Mouse (Mus musculus) heart, embryonic 12.5 days (tissue): Measurements from ENCODE around the gene Samd4b. TPM values are rescaled to one million over a fixed set of nuclear protein-coding genes. Genes with fewer than 3 reads are reported as not detected.
"Not testable (repeated sequence)": the region's sequence is repeated elsewhere in the genome, so short reads cannot be mapped to it uniquely, and the experiment has no call there.

ENCODE experiments used
- ATAC-seq: fragments of 200-750 bp; cut with Nextera tagmentation; 2 replicates; pipeline ENCODE4 v1.8.0; 2017; ENCODE audit warnings: moderate TSS enrichment, moderate library complexity; ENCODE audit not compliant: insufficient number of reproducible peaks, low FRiP score
- H3K27ac ChIP-seq: fragments of 300-500 bp; sonication (generic); 2 replicates; pipeline ENCODE4 v1.5.1; 2016; ENCODE audit warnings: mild to moderate bottlenecking, moderate library complexity; ENCODE audit not compliant: poor library complexity, severe bottlenecking
- H3K27me3 ChIP-seq: fragments of 300-500 bp; sonication (generic); replicated peaks from 2 replicates; pipeline ENCODE4 v1.6.1; 2016; ENCODE audit warnings: mild to moderate bottlenecking, moderate library complexity
- H3K36me3 ChIP-seq: fragments of 300-500 bp; sonication (generic); 2 replicates; pipeline ENCODE4 v1.6.1; 2016; ENCODE audit warnings: mild to moderate bottlenecking, moderate library complexity
- H3K4me1 ChIP-seq: fragments of 300-500 bp; sonication (generic); replicated peaks from 2 replicates; pipeline ENCODE4 v1.6.1; 2016; ENCODE audit warnings: mild to moderate bottlenecking
- H3K4me2 ChIP-seq: fragments of 300-500 bp; sonication (generic); 2 replicates; pipeline ENCODE4 v1.6.1; 2016; ENCODE audit warnings: mild to moderate bottlenecking, moderate library complexity
- H3K4me3 ChIP-seq: fragments of 300-500 bp; sonication (generic); 2 replicates; pipeline ENCODE4 v1.5.1; 2016; ENCODE audit warnings: mild to moderate bottlenecking
- H3K9ac ChIP-seq: fragments of 300-500 bp; sonication (generic); 2 replicates; pipeline ENCODE4 v1.6.1; 2016; ENCODE audit warnings: mild to moderate bottlenecking, moderate library complexity
- H3K9me3 ChIP-seq: fragments of 300-500 bp; sonication (generic); replicated peaks from 2 replicates; pipeline ENCODE4 v1.6.1; 2016; ENCODE audit warnings: mild to moderate bottlenecking, moderate library complexity
- WGBS: fragments of 180-500 bp; shearing (Covaris S2); methylation state at CpG from one replicate; pipeline ENCODE4 v1.1.7; 2016; 5-methylcytosine and 5-hydroxymethylcytosine counted together
- polyA plus RNA-seq: library from polyadenylated mRNA; unstranded; fragments of >200 nt; fragmentation: Nextera tagmentation; extraction: Ambion mirVana; gene quantifications from 2 replicates; pipeline ENCODE4 v1.2.1, GENCODE M21; 2016

The Samd4b gene
- polyA plus RNA-seq, 1 experiment from 2014 or later = 29.5 TPM

GRCm38 (mm10) chr7:28544051-28544601, 53.8 kb downstream of the Samd4b start:
- H3K27me3 ChIP-seq = peaks cover 64% of the 10 kb centered on the region

GRCm38 (mm10) chr7:28540526-28540925, 57.4 kb downstream of the Samd4b start, which contains the start of gene Sycn:
TSS of gene Sycn (plus strand) at chr7:28540885.
- WGBS = 56% methylated on average over 4 of the region's 4 CpGs
- H3K4me2 ChIP-seq = no peak within 1 kb of the TSS
- H3K9ac ChIP-seq = no peak within 1 kb of the TSS
- H3K27me3 ChIP-seq = peaks cover 32% of the 10 kb centered on the region
- peaks cover 12% of the 10 kb centered on the region for H3K4me1 ChIP-seq
- H3K9me3 ChIP-seq = no peaks in the 10 kb centered on the region
- no peak within 1 kb of the TSS for H3K27ac ChIP-seq
- ATAC-seq = no peak
- no peak within 1 kb of the TSS for H3K4me3 ChIP-seq
- no peaks in the 10 kb centered on the region for H3K36me3 ChIP-seq

More at GRCm38 (mm10) chr7:28544051-28544601, 53.8 kb downstream of the Samd4b start:
- H3K9me3 ChIP-seq = no peaks in the 10 kb centered on the region
- 10% methylated on average over 25 of the region's 27 CpGs for WGBS
- peak overlapping the region; percentile 61 for H3K4me2 ChIP-seq
- no peak overlapping the region for H3K27ac ChIP-seq
- H3K36me3 ChIP-seq = no peaks in the 10 kb centered on the region
- ATAC-seq = 0 out of 2 replicates have a peak, but pooled peaks have one; percentile 9
- peaks cover 18% of the 10 kb centered on the region for H3K4me1 ChIP-seq
- H3K9ac ChIP-seq = peak overlapping the region; percentile 28; the same call in 1 of the 2 replicates
- H3K4me3 ChIP-seq = peak overlapping the region; percentile 24

GRCm38 (mm10) chr7:28538886-28539285, 59.1 kb downstream of the Samd4b start:
- H3K36me3 ChIP-seq, H3K9me3 ChIP-seq, H3K27ac ChIP-seq, H3K9ac ChIP-seq, H3K4me3 ChIP-seq, ATAC-seq, H3K4me2 ChIP-seq, H3K4me1 ChIP-seq: not testable (repeated sequence)
- WGBS = 87% methylated on average over 6 of the region's 6 CpGs
- peaks cover 21% of the 10 kb centered on the region for H3K27me3 ChIP-seq

- no peaks in the 10 kb centered on the region for H3K36me3 ChIP-seq
- H3K9ac ChIP-seq = no peak overlapping the region
- H3K27ac ChIP-seq = no peak overlapping the region
- 74% methylated on average over 8 of the region's 8 CpGs for WGBS
- H3K4me2 ChIP-seq = no peak overlapping the region
- no peak overlapping the region for H3K4me3 ChIP-seq
- H3K27me3 ChIP-seq = 0 out of 2 replicates have a peak, but pooled peaks cover 4% of the 10 kb centered on the region
- H3K9me3 ChIP-seq = no peaks in the 10 kb centered on the region
- no peak for ATAC-seq
- 0 out of 2 replicates have a peak, but pooled peaks cover 3% of the 10 kb centered on the region for H3K4me1 ChIP-seq
Measured at GRCm38 (mm10) chr7:28532005-28532404, 65.9 kb downstream of the Samd4b start.

GRCm38 (mm10) chr7:28527922-28528719, 69.8 kb downstream of the Samd4b start:
- ATAC-seq = peak; percentile 57; the same call in 1 of the 2 replicates
- Histone ChIP-seq H3K9ac (no peak overlapping the region), H3K4me2 (no peak overlapping the region), H3K27me3 (no peaks in the 10 kb centered on the region), H3K27ac (no peak overlapping the region), H3K4me1 (no peaks in the 10 kb centered on the region), H3K4me3 (no peak overlapping the region), H3K36me3 (no peaks in the 10 kb centered on the region), H3K9me3 (no peaks in the 10 kb centered on the region)
- WGBS = 7% methylated on average over 19 of the region's 19 CpGs

DNA sequence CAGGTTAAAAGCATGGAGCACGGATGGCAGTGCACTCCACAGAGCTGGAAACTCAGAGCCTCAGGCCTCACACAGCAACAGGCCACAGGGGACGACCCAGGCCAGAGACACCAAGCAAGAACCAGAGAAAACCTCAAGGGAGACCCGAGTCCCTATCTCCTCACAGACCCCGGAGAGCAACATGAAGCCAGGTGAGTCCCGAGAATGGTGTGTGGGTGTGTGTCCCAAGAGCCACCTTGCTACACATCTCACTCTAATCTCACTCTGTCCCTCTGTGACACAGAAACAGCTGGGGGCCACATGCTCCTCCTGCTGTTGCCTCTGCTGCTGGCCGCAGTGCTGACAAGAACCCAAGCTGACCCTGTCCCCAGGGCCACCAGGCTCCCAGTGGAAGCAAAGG, 75.4 kb downstream of the Samd4b start, which contains the start of gene Ifnl3:
Gene Ifnl3 (plus strand): TSS at position 301 of the 400 bp plus-strand sequence.
- not testable (repeated sequence) for H3K9me3 ChIP-seq, ATAC-seq, H3K36me3 ChIP-seq, H3K9ac ChIP-seq, H3K4me1 ChIP-seq, H3K4me2 ChIP-seq, H3K4me3 ChIP-seq, H3K27ac ChIP-seq, H3K27me3 ChIP-seq
- WGBS = 61% methylated on average over 5 of the region's 6 CpGs

GRCm38 (mm10) chr7:28511441-28511840, 86.5 kb downstream of the Samd4b start:
- 65% methylated on average over 8 of the region's 8 CpGs for WGBS

DNA sequence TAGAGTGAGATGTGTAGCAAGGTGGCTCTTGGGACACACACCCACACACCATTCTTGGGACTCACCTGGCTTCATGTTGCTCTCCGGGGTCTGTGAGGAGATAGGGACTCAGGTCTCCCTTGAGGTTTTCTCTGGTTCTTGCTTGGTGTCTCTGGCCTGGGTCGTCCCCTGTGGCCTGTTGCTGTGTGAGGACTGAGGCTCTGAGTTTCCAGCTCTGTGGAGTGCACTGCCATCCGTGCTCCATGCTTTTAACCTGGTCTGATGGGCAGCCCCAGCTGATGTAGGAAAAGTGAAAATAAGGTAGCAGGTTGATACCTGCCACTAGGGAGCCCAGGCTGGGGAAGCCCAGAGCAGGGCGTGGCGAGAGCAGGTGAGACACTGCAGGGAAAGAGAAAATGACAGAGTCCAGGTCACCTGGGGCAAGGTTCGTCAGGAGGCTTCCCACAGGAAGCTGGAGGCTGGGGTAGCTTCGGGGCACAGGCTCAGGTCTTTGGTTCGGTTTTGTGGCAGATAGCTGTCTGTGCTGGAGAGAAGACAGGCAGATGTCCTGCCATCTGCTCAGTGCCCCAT, 87.5 kb downstream of the Samd4b start, which contains the start of gene Ifnl2:
Gene Ifnl2 (minus strand): TSS at position 51 of the 570 bp plus-strand sequence.
- H3K27ac ChIP-seq, H3K4me1 ChIP-seq, H3K27me3 ChIP-seq, H3K4me2 ChIP-seq, H3K9me3 ChIP-seq, ATAC-seq, H3K36me3 ChIP-seq, H3K9ac ChIP-seq, H3K4me3 ChIP-seq: not testable (repeated sequence)
- WGBS = 54% methylated on average over 8 of the region's 8 CpGs

More at GRCm38 (mm10) chr7:28511441-28511840, 86.5 kb downstream of the Samd4b start:
- Histone ChIP-seq H3K27me3 (0 out of 2 replicates have a peak, but pooled peaks cover 4% of the 10 kb centered on the region), H3K27ac (no peak overlapping the region), H3K9me3 (no peaks in the 10 kb centered on the region), H3K9ac (no peak overlapping the region), H3K4me1 (no peaks in the 10 kb centered on the region), H3K4me3 (no peak overlapping the region), H3K4me2 (no peak overlapping the region), H3K36me3 (no peaks in the 10 kb centered on the region)
- ATAC-seq = no peak

GRCm38 (mm10) chr7:28509121-28509520, 88.8 kb downstream of the Samd4b start:
- not testable (repeated sequence) for H3K27me3 ChIP-seq, H3K9me3 ChIP-seq, H3K4me3 ChIP-seq, H3K36me3 ChIP-seq, H3K4me1 ChIP-seq, H3K4me2 ChIP-seq, H3K9ac ChIP-seq, H3K27ac ChIP-seq
- peak; percentile 36; the same call in 1 of the 2 replicates for ATAC-seq
- WGBS = 56% methylated on average over 2 of the region's 2 CpGs

DNA sequence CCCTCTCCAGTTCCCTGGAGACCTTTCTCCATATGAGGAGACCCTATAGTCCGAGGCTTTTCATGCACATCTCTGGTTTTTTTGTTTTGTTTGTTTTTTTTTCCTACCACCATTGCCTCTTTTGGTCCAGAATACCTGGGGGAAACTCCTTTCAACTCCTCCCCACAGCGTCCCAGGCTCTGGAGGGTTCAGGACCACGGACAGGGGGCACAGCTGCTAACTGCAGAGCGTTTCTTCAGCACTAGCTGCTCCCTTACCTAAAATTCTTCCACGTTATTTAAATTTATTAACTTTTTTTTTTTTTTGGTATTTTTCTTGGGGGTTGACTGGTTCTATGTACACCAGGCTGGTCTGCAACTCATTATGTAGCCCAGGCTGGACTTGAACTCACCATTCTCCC, 92.4 kb downstream of the Samd4b start:
- Histone ChIP-seq H3K9ac (no peak overlapping the region), H3K4me2 (no peak overlapping the region), H3K27me3 (peaks cover 9% of the 10 kb centered on the region; the same call in 1 of the 2 replicates), H3K4me1 (no peaks in the 10 kb centered on the region), H3K36me3 (no peaks in the 10 kb centered on the region), H3K4me3 (no peak overlapping the region), H3K27ac (no peak overlapping the region), H3K9me3 (peaks cover 3% of the 10 kb centered on the region; the same call in 1 of the 2 replicates)
- no peak for ATAC-seq
- WGBS = 6% methylated on average over 5 of the region's 5 CpGs

GRCm38 (mm10) chr7:28495426-28495825, 102.5 kb downstream of the Samd4b start:
- Histone ChIP-seq H3K27me3 (no peaks in the 10 kb centered on the region; the same call in 1 of the 2 replicates), H3K4me2 (no peak overlapping the region), H3K4me1 (0 out of 2 replicates have a peak, but pooled peaks cover 5% of the 10 kb centered on the region), H3K4me3 (no peak overlapping the region), H3K27ac (no peak overlapping the region), H3K36me3 (no peaks in the 10 kb centered on the region), H3K9ac (no peak overlapping the region), H3K9me3 (peaks cover 3% of the 10 kb centered on the region; the same call in 1 of the 2 replicates)
- WGBS = 73% methylated on average over 11 of the region's 11 CpGs
- ATAC-seq = no peak
